Mouse (Mus musculus) heart, embryonic 14.5 days (tissue): ENCODE data around the gene Inka2. TPM values are rescaled to one million over a fixed set of nuclear protein-coding genes. Genes with fewer than 3 reads are reported as not detected.

Experiments used
- ATAC-seq: fragments of 200-750 bp; cut with Nextera tagmentation; 2 replicates; pipeline ENCODE4 v1.8.0; 2017; ENCODE audit warnings: low read depth, moderate TSS enrichment; ENCODE audit not compliant: insufficient number of reproducible peaks, insufficient read depth, low FRiP score
- H3K27ac ChIP-seq, 2 experiments: fragments of 200-500 bp in 1 of 2; fragments of 300-500 bp in 1 of 2; sonication (generic) in 1 of 2; replicated peaks in 1 of 2; 2 replicates each; pipeline ENCODE4 v1.5.1; 2012 to 2014; ENCODE audit warnings: low read depth in 2 of 2, low read length in 2 of 2, control low read depth in 1 of 2, mild to moderate bottlenecking in 1 of 2, mixed read lengths in 1 of 2; ENCODE audit not compliant: control insufficient read depth in 1 of 2, insufficient read depth in 1 of 2
- H3K27me3 ChIP-seq: fragments of 300-500 bp; sonication (generic); 2 replicates; pipeline ENCODE4 v1.6.1; 2014; ENCODE audit warnings: mild to moderate bottlenecking, low read length, control low read depth; ENCODE audit not compliant: control insufficient read depth, insufficient read depth
- H3K36me3 ChIP-seq: fragments of 300-500 bp; sonication (generic); 2 replicates; pipeline ENCODE4 v1.6.1; 2014; ENCODE audit warnings: mild to moderate bottlenecking, control low read depth, low read length, mixed read lengths; ENCODE audit not compliant: control insufficient read depth, insufficient read depth
- H3K4me1 ChIP-seq, 2 experiments: fragments of 200-500 bp in 1 of 2; fragments of 300-500 bp in 1 of 2; sonication (generic) in 1 of 2; 2 replicates each; pipeline ENCODE4 v1.6.1; 2012 to 2014; ENCODE audit warnings: low read length in 2 of 2, control low read depth in 1 of 2, mixed read lengths in 1 of 2; ENCODE audit not compliant: control insufficient read depth in 2 of 2, insufficient read depth in 2 of 2
- H3K4me2 ChIP-seq: fragments of 300-500 bp; sonication (generic); 2 replicates; pipeline ENCODE4 v1.6.1; 2014; ENCODE audit warnings: mild to moderate bottlenecking, low read length
- H3K4me3 ChIP-seq, 2 experiments: fragments of 200-500 bp in 1 of 2; fragments of 300-500 bp in 1 of 2; sonication (generic) in 1 of 2; 2 replicates each; pipeline ENCODE4 v1.5.1; 2012 to 2014; ENCODE audit warnings: low read length in 2 of 2, mild to moderate bottlenecking in 2 of 2, control low read depth in 1 of 2, low read depth in 1 of 2, moderate library complexity in 1 of 2; ENCODE audit not compliant: control insufficient read depth in 1 of 2, insufficient read depth in 1 of 2
- H3K9ac ChIP-seq: fragments of 300-500 bp; sonication (generic); 2 replicates; pipeline ENCODE4 v1.6.1; 2014; ENCODE audit warnings: mild to moderate bottlenecking, low read length
- H3K9me3 ChIP-seq: fragments of 300-500 bp; sonication (generic); 2 replicates; pipeline ENCODE4 v1.6.1; 2016; ENCODE audit warnings: low read length, control low read depth; ENCODE audit not compliant: control insufficient read depth
- WGBS: fragments of 180-500 bp; shearing (Covaris S2); extraction: QIAGEN DNeasy Blood & Tissue Kit; methylation state at CpG from one replicate; pipeline ENCODE4 v1.1.7; 2014; 5-methylcytosine and 5-hydroxymethylcytosine counted together
- polyA plus RNA-seq: library from polyadenylated mRNA; unstranded; fragments of >200 nt; fragmentation: Nextera tagmentation; extraction: Ambion mirVana; gene quantifications from 2 replicates; pipeline ENCODE4 v1.2.1, GENCODE M21; 2014

The Inka2 gene
- polyA plus RNA-seq, 1 experiment from 2014 or later, result 1.7 TPM

DNA sequence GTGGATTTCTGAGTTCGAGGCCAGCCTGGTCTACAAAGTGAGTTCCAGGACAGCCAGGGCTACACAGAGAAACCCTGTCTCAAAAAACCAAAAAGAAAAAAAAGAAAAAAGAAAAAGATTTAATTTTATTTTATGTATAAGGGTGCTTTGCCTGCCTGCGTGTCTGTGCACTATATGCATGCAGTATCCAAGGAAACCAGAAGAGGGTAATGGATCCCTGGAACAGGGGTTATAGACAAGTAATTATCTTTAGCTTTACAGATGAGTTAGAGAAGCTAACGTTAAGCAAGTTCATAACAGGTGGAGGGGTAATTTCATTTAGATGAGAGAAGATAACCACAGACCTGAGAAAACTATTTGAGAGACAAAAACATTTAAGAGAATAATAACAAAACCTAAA is 49.8 kb downstream of the Inka2 start:
- H3K9ac ChIP-seq, result no peak overlapping the region
- H3K4me3 ChIP-seq, result no peak overlapping the region
- peaks cover 0 to 16% of the 10 kb centered on the region in 2 experiments; a peak in 1 of 4 replicates for H3K4me1 ChIP-seq
- H3K27ac ChIP-seq, result no peak overlapping the region
- 88% methylated on average over 2 of the region's 3 CpGs for WGBS
- H3K27me3 ChIP-seq, result no peaks in the 10 kb centered on the region
- H3K4me2 ChIP-seq, result no peak overlapping the region
- peaks cover 5% of the 10 kb centered on the region for H3K36me3 ChIP-seq
- ATAC-seq, result no peak
- no peaks in the 10 kb centered on the region for H3K9me3 ChIP-seq

DNA sequence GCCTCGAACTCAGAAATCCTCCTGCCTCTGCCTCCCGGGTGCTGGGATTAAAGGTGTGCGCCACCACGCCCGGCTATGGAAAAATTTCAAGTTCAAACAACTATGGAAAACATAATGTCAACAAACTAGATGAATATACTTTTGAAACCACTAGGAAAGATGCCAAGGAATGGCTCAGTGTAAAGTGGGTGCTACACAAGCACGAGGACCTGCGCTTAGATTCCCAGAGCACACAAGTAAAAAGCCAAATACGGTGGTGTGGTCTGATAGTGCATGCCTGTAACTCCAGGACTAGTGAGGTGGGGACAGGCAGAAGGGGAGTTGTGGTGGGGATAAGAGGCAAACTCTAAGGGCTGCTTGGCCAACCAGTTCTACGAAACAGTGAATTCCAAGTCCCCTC is 50.7 kb downstream of the Inka2 start:
- Histone ChIP-seq H3K4me3 (no peak overlapping the region), H3K27me3 (no peaks in the 10 kb centered on the region), H3K36me3 (no peaks in the 10 kb centered on the region), H3K4me2 (no peak overlapping the region), H3K9me3 (no peaks in the 10 kb centered on the region), H3K9ac (no peak overlapping the region), H3K27ac (no peak overlapping the region), H3K4me1 (peaks cover 0 to 16% of the 10 kb centered on the region in 2 experiments; a peak in 1 of 4 replicates)
- WGBS, result 92% methylated on average over 9 of the region's 9 CpGs
- no peak for ATAC-seq

DNA sequence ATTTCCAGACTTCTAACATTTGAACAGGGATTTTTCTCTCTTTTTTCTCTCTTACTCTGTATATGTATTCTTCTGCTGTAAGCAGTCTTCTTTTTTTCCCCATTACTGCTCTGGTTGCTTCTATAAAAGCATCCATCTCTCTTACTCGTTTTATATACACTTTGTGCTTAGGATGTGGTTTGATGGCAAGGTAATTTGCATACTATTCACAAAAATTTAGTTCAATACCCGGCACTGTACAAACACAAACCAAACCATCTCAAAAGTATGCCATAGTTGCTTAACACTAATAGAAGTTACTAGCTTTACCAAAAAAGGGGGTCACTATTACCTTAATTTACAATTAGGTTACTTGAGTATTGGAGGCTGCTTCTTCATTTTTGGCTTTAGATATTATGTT is 52.1 kb downstream of the Inka2 start:
- H3K27me3 ChIP-seq, result no peaks in the 10 kb centered on the region
- no peak overlapping the region for H3K4me3 ChIP-seq
- no peak for ATAC-seq
- no peak overlapping the region for H3K4me2 ChIP-seq
- H3K9ac ChIP-seq, result no peak overlapping the region
- H3K27ac ChIP-seq, result no peak overlapping the region
- no peaks in the 10 kb centered on the region for H3K9me3 ChIP-seq
- no peaks in the 10 kb centered on the region for H3K36me3 ChIP-seq
- WGBS, result 81% methylated on average over 2 of the region's 2 CpGs
- H3K4me1 ChIP-seq, result peaks cover 0 to 16% of the 10 kb centered on the region in 2 experiments; a peak in 1 of 4 replicates

DNA sequence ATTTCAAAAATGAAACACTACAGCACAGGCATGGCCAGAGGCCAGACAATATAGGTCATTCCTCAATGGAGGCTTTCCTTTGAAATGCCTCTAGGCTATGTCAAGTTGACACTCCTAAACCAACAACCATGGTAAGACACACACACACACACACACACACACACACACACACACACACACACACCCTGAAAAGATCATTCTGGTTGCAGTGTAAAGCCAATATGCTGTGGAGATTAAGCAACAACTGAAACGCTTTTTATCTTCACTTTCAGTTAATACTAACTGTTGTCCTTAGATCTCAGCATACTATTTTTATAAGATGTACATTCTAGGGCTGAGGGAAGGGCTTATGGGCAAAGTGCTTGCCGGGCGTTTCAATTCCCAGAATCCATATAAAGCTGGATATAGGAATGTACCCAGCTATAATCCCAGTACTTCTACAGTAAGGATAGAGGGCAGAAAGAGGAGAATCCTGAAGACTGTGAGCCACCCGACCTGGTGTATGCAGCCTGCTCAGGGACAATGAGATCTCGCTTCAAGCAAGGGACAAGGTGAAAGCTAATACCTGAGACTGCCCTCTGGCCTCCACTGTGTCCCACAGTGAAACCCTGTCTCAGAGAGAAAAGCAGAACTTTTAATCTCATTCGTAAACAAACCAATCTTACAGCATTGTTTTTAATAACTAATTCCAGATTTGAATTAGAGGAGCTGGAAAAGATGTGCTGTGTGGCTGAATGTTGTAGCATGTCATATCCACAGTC is 53.1 kb downstream of the Inka2 start:
- peaks cover 0 to 16% of the 10 kb centered on the region in 2 experiments; a peak in 1 of 4 replicates for H3K4me1 ChIP-seq
- no peaks in the 10 kb centered on the region for H3K36me3 ChIP-seq
- H3K27me3 ChIP-seq, result no peaks in the 10 kb centered on the region
- H3K4me2 ChIP-seq, result no peak overlapping the region
- H3K27ac ChIP-seq, result no peak overlapping the region
- H3K9ac ChIP-seq, result no peak overlapping the region
- H3K9me3 ChIP-seq, result no peaks in the 10 kb centered on the region
- WGBS, result 76% methylated on average over 6 of the region's 6 CpGs
- ATAC-seq, result no peak
- H3K4me3 ChIP-seq, result no peak overlapping the region

DNA sequence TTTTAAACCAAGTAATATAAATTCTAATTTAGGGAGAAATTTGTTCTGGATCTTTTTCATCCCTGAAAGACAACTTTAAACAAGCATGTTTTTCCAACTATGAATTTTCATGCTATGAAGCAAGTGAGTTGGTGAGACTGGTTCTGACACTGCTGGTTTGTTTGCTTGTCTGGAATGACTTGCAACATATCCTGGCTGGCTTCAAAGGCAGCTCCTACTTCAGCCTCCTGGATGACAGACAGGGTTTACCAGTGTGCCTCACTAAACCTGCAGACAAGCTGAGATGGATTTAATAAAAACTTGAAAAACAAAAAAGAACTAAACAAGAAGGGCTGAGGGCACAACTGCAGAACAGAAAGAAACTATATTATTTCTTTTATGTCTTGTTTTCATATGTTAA is 53.7 kb downstream of the Inka2 start:
- no peak for ATAC-seq
- Histone ChIP-seq H3K27ac (no peak overlapping the region), H3K36me3 (no peaks in the 10 kb centered on the region), H3K9ac (no peak overlapping the region), H3K27me3 (no peaks in the 10 kb centered on the region), H3K4me1 (peaks cover 0 to 18% of the 10 kb centered on the region in 2 experiments; a peak in 2 of 4 replicates), H3K9me3 (no peaks in the 10 kb centered on the region), H3K4me3 (no peak overlapping the region), H3K4me2 (no peak overlapping the region)

DNA sequence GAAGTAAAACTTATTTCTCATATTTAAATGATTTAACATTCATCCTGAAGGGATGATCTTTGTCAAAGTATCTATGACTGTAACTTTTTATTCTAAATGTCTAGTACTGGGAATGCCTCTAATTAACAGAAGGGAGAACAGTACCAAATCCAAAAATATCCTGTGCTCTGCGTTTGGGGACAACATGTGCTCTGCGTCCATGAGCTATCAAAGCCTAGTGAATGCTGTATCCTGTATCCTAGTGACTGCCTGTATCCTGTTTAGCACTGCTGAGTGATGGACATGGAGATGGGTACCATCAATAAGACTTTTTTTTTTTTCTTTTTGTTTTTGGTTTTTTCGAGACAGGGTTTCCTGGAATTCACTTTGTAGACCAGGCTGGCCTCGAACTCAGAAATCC is 54.3 kb downstream of the Inka2 start:
- Histone ChIP-seq H3K36me3 (no peaks in the 10 kb centered on the region), H3K4me1 (peaks cover 2 to 23% of the 10 kb centered on the region in 2 experiments; a peak in 3 of 4 replicates), H3K9ac (no peak overlapping the region), H3K4me3 (no peak overlapping the region), H3K27ac (no peak overlapping the region), H3K4me2 (no peak overlapping the region), H3K27me3 (no peaks in the 10 kb centered on the region), H3K9me3 (no peaks in the 10 kb centered on the region)
- no peak for ATAC-seq
- WGBS, result 67% methylated on average over 4 of the region's 4 CpGs

DNA sequence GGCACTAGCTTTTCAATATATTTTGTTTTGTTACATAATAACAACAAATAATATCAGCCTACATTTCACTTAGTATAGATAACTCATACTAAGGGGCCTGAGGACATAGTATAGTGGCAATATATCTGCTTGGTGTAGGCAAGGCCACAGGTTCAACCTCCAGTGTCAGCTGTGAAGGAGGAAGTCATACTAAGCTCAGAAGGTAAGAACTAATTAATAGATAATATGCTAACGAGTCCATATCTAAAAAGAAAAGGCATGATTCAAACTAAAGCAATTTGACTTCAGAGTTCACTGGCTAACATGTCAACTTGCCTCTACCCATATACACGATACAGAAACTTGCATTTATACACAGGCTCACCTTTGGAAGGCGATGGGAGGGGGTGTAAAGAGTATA is 55.7 kb downstream of the Inka2 start:
- Histone ChIP-seq H3K4me3 (no peak overlapping the region), H3K4me2 (no peak overlapping the region), H3K36me3 (no peaks in the 10 kb centered on the region), H3K9me3 (no peaks in the 10 kb centered on the region), H3K4me1 (peaks cover 2 to 28% of the 10 kb centered on the region in 2 experiments; a peak in 3 of 4 replicates), H3K27ac (no peak overlapping the region), H3K27me3 (no peaks in the 10 kb centered on the region), H3K9ac (no peak overlapping the region)
- 94% methylated on average over 3 of the region's 3 CpGs for WGBS
- ATAC-seq, result no peak
